Mouse (Mus musculus): ENCODE measurements around the gene Fbxo48.

DNA sequence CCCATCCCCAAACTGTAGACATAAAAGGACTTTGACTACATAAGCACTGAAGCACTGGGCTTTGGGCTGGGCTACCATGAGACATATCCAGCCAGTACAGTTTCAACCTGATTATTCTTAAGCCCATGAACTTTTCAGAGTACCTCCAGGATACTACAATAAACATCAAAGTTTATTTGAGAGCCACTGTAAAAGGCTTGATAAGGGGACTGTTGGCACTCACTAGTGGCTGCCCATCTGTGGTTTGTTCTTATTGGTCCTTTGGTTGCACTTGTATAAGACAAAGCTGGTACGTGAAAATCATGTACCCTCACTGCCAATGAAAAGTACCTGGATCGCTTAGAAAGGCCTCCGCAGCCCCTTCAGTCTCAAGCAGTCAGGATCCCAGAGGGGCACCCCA, 36.4 kb upstream of the Fbxo48 start:
- TF ChIP-seq MXI1 (IDR thresholded peaks at IDR 0.05; ENCODE audit: low read depth, low read length) = no peak
- no peak for TF ChIP-seq RAD21 (IDR thresholded peaks at IDR 0.05; ENCODE audit: low read depth, low read length)
- no peak for TF ChIP-seq CTCF (conservative IDR thresholded peaks at IDR 0.05 in 1 of 2, IDR thresholded peaks at IDR 0.05 in 1 of 2; ENCODE audit: low read depth in 2 of 2, low read length in 2 of 2)
- no peak for TF ChIP-seq ZNF384 (IDR thresholded peaks at IDR 0.05; ENCODE audit: low read depth, low read length)
- no peak for TF ChIP-seq EP300 (IDR thresholded peaks at IDR 0.05; ENCODE audit: low read length)
- no peak for TF ChIP-seq UBTF (IDR thresholded peaks at IDR 0.05; ENCODE audit: low read depth, low read length)
- TF ChIP-seq POLR2A (IDR thresholded peaks at IDR 0.05; ENCODE audit: low read depth, low read length) = no peak
- TF ChIP-seq MYC (IDR thresholded peaks at IDR 0.05; ENCODE audit: low read depth, low read length) = no peak
- no peak for TF ChIP-seq BHLHE40 (IDR thresholded peaks at IDR 0.05; ENCODE audit: low read depth, low read length)
- no peak for TF ChIP-seq TBP (conservative IDR thresholded peaks at IDR 0.05; ENCODE audit: low read depth, low read length)
- no peak for TF ChIP-seq CHD2 (IDR thresholded peaks at IDR 0.05; ENCODE audit: low read length)
- TF ChIP-seq MAX (IDR thresholded peaks at IDR 0.05; ENCODE audit: low read length) = no peak
- no peak for TF ChIP-seq USF1 (IDR thresholded peaks at IDR 0.05; ENCODE audit: low read depth, low read length)
- TF ChIP-seq ZC3H11A (IDR thresholded peaks at IDR 0.05; ENCODE audit: low read depth, low read length) = no peak
